13 mouse cellular contexts compared by ENCODE assay signal in genomic region chr1:37614836-37615235, GRCm38 (mm10).
DNase-seq lines count a peak whose midpoint lies in the region; ATAC-seq and TF ChIP-seq lines count a peak whose summit lies in the region.
"Had no signal": no experiment of that assay in that cellular context is flagged by ENCODE, and none has a peak within 500 bp of the region (broad histone marks: within the 10 kb centered on the region; RNA-seq: fewer than 3 reads in every experiment).

No protein-coding gene starts in this region.

- 13% methylated on average over 7 of the region's 7 CpGs for WGBS in heart, embryonic 12.5 days
- WGBS in liver, embryonic 12.5 days (ENCODE audit: insufficient replicate concordance), result 44% methylated on average over 7 of the region's 7 CpGs
- WGBS in liver, embryonic 11.5 days, result 37% methylated on average over 7 of the region's 7 CpGs

- no peak for DNase-seq in heart, adult 8-10 months (ENCODE audit: low spot score)
- DNase-seq in testis, postnatal 14 days (ENCODE audit: low spot score), result no peak
- peak; percentile 64 to 65 for DNase-seq in right cerebral cortex, adult 2 months (ENCODE audit: low spot score in 2 of 2)
- DNase-seq in thymus, postnatal 36 days, result peak; percentile 68 to 72
- DNase-seq in liver, embryonic 11.5 days (ENCODE audit: low spot score), result no peak
- DNase-seq: cerebellum, adult 9-11 months had no signal

- H3K27ac ChIP-seq in heart, embryonic 12.5 days (ENCODE audit: poor library complexity, severe bottlenecking), result no peak overlapping the region; the same call in 1 of the 2 replicates
- H3K27ac ChIP-seq in testis, adult 2 months (ENCODE audit: control insufficient read depth, insufficient read depth, low read depth, low read length), result no peak overlapping the region
- no peak overlapping the region for H3K27ac ChIP-seq in liver, embryonic 12.5 days
- no peak overlapping the region for H3K27ac ChIP-seq in liver, embryonic 11.5 days (ENCODE audit: low read depth, low read length)
- H3K27ac ChIP-seq: neural tube, embryonic 12.5 days had no signal

- peak overlapping the region; percentile 24; the same call in 1 of the 2 replicates for H3K4me2 ChIP-seq in heart, embryonic 12.5 days
- no peak overlapping the region for H3K4me2 ChIP-seq in liver, embryonic 12.5 days
- H3K4me2 ChIP-seq in liver, embryonic 11.5 days, result no peak overlapping the region
- H3K4me2 ChIP-seq: hindbrain, embryonic 14.5 days; neural tube, embryonic 12.5 days had no signal

- no peak for TF ChIP-seq CTCF in testis, adult 2 months (IDR thresholded peaks at IDR 0.05; ENCODE audit: control insufficient read depth, insufficient read depth, insufficient replicate concordance, low read depth, low read length)

- H3K27me3 ChIP-seq in heart, embryonic 12.5 days (replicated peaks), result no peaks in the 10 kb centered on the region
- no peaks in the 10 kb centered on the region for H3K27me3 ChIP-seq in testis, adult 2 months (ENCODE audit: control insufficient read depth, insufficient read depth, low read length)
- H3K27me3 ChIP-seq in liver, embryonic 12.5 days (replicated peaks), result 0 out of 2 replicates have a peak, but pooled peaks cover 4% of the 10 kb centered on the region
- no peaks in the 10 kb centered on the region; the same call in 1 of the 2 replicates for H3K27me3 ChIP-seq in liver, embryonic 11.5 days (replicated peaks; ENCODE audit: control insufficient read depth, insufficient read depth, low read length)
- H3K27me3 ChIP-seq: CH12.LX; neural tube, embryonic 12.5 days had no signal

- H3K36me3 ChIP-seq in heart, embryonic 12.5 days, result no peaks in the 10 kb centered on the region
- no peaks in the 10 kb centered on the region for H3K36me3 ChIP-seq in testis, adult 2 months (ENCODE audit: control insufficient read depth, insufficient read depth, low read length)
- H3K36me3 ChIP-seq in liver, embryonic 12.5 days, result no peaks in the 10 kb centered on the region
- H3K36me3 ChIP-seq in liver, embryonic 11.5 days (ENCODE audit: control insufficient read depth, insufficient read depth, low read length), result no peaks in the 10 kb centered on the region
- H3K36me3 ChIP-seq: neural tube, embryonic 12.5 days had no signal

- H3K9me3 ChIP-seq in heart, embryonic 12.5 days (replicated peaks), result no peaks in the 10 kb centered on the region
- no peaks in the 10 kb centered on the region for H3K9me3 ChIP-seq in liver, embryonic 12.5 days (replicated peaks)
- H3K9me3 ChIP-seq in liver, embryonic 11.5 days (ENCODE audit: control insufficient read depth, low read length), result no peaks in the 10 kb centered on the region
- H3K9me3 ChIP-seq: megakaryocyte, embryonic 14.5 days; neural tube, embryonic 12.5 days had no signal

- H3K4me3 ChIP-seq in heart, embryonic 12.5 days, result no peak overlapping the region
- peak overlapping the region; percentile 74 for H3K4me3 ChIP-seq in testis, adult 2 months (ENCODE audit: control insufficient read depth, low read depth, low read length)
- no peak overlapping the region for H3K4me3 ChIP-seq in liver, embryonic 12.5 days
- no peak overlapping the region for H3K4me3 ChIP-seq in liver, embryonic 11.5 days (ENCODE audit: low read depth, low read length)
- H3K4me3 ChIP-seq: megakaryocyte, embryonic 14.5 days; neural tube, embryonic 12.5 days had no signal

- peaks cover 48% of the 10 kb centered on the region for H3K4me1 ChIP-seq in heart, embryonic 12.5 days (replicated peaks)
- H3K4me1 ChIP-seq in testis, adult 2 months (ENCODE audit: control insufficient read depth, insufficient read depth, low read length), result peaks cover 16% of the 10 kb centered on the region
- no peaks in the 10 kb centered on the region; the same call in 1 of the 2 replicates for H3K4me1 ChIP-seq in liver, embryonic 12.5 days
- H3K4me1 ChIP-seq in liver, embryonic 11.5 days (replicated peaks; ENCODE audit: control insufficient read depth, insufficient read depth, low read length), result no peaks in the 10 kb centered on the region

- no peak for TF ChIP-seq POLR2A in testis, adult 2 months (IDR thresholded peaks at IDR 0.05; ENCODE audit: control insufficient read depth, low read depth, low read length)

- no peak for ATAC-seq in heart, embryonic 12.5 days (ENCODE audit: insufficient number of reproducible peaks, low FRiP score)
- no peak for ATAC-seq in liver, embryonic 12.5 days
- ATAC-seq in liver, embryonic 11.5 days (replicated peaks; ENCODE audit: low FRiP score), result no peak

- no peak overlapping the region for H3K9ac ChIP-seq in heart, embryonic 12.5 days
- no peak overlapping the region for H3K9ac ChIP-seq in liver, embryonic 12.5 days
- H3K9ac ChIP-seq in liver, embryonic 11.5 days (ENCODE audit: low read depth, low read length), result no peak overlapping the region
- H3K9ac ChIP-seq: hindbrain, embryonic 14.5 days; neural tube, embryonic 12.5 days had no signal

Comparison
In these comparisons a context has a peak if more than half of its experiments do, and no peak if none do; other contexts are left out.
1. DNase-seq: peak in right cerebral cortex, adult 2 months (2 of 2) and thymus, postnatal 36 days (2 of 2); none in heart, adult 8-10 months (single experiment), testis, postnatal 14 days (single experiment) and liver, embryonic 11.5 days (single experiment).